Mouse (Mus musculus): ENCODE measurements around the gene Prkce.

Prkce gene

DNA sequence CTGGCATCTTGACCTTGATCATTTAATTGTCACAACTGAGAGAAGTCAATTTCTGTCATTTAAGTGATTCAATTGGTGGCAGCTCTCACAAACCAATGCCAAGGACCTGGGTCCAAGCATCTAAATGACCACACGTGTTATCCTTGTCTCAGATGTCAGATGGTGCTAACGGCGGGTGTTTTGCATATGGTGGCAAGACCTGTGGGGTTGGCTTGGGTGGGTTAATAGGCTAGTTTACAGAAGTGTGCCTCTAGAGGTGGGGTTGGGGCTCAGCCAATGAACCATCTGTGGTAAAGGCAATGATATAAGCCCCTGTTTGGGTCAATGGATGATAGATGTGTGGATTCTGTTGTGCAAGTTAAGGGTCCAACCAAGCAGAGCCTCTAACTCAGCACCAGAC is 403.7 kb downstream of the Prkce start:
- no peak for DNase-seq (ENCODE audit: low spot score)

DNA sequence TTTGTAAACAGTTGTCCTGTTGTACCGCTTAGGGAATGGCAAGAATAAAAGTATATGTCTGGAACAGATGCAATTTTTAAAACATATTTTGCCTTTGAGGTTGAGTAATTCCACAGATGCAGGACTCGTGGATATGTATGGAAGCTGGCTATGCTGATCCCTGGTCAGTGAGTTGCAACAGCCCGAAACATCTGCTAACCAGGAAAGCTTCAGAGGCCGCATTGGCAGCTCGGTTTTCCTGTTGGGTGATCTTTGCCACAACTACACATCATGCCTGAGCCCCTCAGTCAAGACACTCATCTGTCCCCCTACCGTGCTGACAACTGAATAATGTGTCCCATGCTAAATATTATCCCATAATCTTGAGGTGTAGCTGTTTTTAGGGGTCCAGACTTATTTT is 404.6 kb downstream of the Prkce start:
- DNase-seq (ENCODE audit: low spot score) = no peak

DNA sequence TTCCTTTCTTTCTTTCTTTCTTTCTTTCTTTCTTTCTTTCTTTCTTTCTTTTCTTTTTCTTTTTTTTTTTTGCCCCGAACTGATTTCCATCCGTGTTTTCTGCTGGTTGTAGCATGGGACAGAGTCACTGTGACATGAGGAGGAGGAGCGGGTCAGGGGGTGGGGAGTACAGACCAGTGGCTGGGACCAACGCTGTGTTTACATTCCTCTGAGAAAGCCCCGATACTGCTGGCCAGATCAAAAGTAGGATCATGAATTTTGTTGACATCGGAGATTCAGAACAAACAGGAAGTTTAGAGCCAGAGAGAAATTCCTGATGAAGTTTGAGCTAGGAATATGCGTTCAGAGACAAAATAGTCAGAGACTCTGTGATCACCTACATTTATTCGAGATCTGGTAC is 405.0 kb downstream of the Prkce start:
- no peak for DNase-seq (ENCODE audit: low spot score)

DNA sequence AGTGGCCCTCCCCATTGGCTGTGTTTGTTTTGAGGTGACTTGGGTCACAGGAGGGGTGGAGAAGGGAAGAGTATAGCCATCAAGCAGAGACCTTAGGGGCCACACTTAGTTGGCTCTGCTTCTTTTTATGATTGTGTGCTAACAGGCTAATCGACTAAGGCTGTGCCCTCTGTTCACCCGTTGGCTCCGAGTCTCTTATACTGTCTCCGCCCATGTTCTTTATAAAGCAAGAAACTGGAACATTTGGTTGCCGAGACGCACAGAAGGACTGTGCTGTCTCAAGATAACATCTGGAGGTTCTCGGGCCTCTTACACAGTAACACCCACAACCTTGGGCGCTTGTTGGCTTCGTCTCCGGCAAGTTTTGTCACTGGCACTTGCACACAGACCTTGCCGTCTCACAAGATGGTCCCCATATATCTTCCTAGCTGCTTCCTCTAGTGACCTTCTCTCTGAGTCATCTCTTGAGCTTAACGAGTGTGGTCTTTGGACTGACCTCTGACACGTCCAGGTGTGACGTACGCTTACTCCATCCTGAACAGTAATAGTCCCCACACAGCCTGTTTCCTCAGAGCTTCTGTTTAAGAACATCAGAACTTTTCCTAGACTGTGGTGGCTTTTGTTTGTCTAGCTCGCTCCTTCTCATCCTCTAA is 406.1 kb downstream of the Prkce start:
- no peak for DNase-seq (ENCODE audit: low spot score)

DNA sequence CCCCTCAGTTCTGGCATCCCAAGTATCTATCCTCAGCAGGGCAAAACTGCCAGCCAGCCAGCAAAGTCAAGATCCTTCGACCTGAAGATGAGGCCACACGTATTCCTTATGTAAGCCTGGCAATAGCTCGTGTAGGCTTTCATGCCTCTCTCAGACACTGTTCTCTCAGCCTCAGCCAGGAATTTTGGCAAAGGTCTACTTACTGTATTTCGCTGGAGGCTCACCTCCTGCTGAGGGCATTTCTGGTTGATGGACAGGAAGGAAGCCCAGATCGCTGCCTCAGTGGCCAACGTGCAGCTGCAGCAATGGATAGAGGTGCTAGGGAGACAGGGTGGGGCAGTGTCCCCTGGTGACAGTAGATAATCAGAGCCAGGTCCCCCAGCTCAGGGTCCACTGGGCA is 413.1 kb downstream of the Prkce start:
- DNase-seq (ENCODE audit: low spot score) = no peak

DNA sequence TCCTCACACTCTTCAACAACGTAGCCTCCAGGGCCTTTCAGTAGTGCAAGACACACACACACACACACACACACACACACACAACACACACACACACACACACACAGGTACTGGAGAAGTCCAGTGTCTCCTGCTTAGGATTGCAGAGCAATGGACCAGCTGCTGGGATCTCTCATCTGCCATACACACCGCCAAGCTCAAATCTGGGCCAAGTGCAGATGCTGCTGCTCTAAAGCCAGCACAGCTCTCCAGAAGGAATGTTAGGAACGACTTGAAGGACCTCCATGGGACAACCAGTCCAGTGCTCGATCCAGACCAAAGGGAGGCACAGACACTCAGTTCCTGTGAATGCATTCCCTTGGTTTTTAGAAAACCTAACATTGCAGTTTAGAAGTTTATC is 414.8 kb downstream of the Prkce start:
- no peak for DNase-seq (ENCODE audit: low spot score)

DNA sequence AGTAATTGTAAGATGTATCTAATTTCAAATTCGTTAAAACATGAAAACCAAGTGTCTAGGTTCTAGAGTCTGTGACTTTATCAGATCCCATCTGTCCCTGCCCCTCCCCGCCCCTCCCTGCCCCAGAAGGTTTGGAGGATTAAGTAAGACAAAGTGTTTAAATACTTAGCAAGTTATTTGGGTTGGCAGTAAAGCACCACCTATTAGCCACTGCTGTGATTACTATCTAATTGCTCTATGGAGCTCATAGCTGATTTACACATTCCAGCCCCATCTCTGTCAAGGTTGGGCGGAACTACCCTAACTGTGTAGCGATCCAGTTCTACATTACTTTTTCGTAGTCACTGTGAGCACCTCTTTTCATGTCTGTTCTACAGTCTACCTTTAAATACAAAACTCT is 418.9 kb downstream of the Prkce start:
- no peak for DNase-seq (ENCODE audit: low spot score)

DNA sequence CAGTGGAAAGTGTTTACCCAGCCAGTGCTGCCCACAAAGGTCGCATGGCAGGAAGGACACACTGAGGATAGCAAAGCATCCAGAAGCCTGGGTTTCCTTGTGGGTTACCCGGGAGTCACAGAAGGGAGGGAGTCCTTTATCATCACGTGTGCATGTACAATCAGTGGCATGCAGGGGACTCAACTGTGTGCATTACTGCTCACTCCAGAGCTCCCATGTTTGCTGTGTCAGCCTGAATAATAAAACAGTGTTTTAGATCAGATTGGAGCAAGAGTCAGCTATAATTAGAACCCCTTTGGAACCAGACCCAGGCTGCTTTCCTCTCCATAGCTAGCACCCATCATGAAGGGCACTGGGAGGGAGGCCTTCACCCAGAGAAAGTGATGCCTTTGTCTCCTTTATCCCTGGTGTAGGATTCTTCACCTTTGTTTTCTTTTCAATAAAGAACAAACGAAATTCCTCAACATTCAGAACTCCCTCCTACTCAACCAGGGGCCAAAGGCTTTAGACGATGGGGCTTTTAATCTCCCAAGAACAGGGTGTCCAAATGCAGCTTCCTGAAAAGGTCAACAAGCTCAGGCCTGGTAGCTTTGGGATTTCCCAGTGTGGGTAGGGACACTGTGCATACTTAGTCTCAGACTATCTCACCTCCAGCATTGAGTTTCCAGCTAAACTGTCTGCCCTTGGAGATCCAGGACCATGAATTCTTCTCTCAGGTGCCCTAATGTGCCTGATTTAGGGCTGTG is 421.3 kb downstream of the Prkce start:
- DNase-seq (ENCODE audit: low spot score) = no peak

DNA sequence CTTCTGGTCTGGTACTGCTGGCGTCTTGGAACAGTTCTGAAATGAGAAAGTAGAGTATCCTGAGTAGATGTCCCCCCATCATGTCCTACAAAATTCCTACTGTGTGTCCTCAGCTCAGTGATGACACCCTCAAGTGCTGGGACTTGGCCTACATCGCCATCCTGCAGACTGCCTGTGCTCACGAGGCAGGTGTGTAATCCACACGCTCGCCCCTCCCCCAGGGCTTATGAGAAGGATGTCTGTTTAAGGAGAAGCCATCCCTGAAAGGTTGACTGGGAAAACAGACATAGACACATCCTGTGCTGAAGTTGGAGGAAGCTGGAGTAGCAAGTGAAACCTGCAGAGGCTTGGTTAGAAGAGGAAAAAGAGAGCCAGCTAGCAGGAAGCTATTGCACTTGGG is 422.1 kb downstream of the Prkce start:
- DNase-seq (ENCODE audit: low spot score) = no peak

DNA sequence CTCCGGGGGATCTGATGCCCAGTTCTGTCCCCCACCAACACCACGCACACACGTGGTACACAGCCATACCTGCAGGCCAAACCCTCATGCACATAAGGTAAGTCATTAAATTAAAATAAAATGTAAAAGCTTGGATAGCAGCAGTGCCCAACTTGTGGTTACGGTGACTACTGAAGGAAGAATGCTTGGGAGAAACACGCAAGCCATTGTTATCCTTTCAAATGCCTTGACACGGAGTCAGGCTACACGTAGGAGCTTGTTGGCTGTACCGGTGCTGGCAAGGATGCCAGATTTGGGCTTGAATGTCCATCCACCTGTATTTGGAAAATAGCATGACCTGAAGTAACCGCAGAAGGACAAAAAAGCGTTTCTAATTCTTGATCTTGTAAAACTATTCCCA is 423.7 kb downstream of the Prkce start:
- DNase-seq (ENCODE audit: low spot score) = no peak

DNA sequence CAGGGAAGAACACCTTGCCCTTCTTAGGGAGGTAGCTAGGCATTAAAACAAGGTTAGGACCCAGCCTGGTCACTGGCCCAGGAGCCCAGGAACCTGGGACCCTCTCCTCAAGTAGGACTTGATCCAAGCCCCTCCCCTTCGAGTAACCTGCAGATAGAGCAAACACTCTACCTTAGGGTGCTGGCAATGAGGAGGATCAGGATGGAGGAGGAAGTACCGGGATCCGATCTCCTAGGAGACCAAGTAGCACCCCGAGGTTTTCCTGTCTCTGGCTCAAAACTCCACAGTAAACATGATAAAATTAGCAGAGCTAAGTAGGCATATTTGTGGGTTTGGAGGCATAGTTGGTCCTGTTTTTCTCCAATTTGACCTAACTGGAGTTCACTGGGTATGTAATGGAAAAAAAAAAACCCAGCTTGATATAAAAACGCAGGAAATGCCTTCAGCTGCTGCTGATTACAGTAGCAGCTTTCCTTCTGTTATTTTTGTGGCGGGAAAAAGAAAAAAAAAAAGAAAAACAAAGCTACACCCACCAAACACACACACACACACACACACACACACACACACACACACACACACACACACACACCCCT is 425.5 kb downstream of the Prkce start:
- DNase-seq (ENCODE audit: low spot score) = no peak

DNA sequence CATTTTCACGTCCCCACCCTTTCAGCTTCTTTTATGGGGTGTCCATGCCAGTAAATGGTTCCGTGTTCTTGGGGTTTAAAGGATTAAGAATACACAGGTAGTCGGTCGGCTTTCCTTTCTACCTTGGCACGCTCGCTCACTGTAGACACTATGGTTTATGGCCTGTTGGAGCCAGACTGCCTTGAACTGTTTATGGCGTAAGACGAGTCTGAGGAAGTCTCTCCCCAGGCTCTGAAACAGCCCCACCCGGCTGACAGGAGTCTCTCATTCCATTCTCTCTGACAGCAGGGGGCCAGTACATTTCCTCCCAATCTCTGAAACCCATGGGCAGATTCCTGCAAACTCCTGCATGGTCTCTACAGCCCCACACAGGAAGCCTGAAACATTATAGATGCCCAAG is 427.9 kb downstream of the Prkce start:
- DNase-seq (ENCODE audit: low spot score) = no peak

DNA sequence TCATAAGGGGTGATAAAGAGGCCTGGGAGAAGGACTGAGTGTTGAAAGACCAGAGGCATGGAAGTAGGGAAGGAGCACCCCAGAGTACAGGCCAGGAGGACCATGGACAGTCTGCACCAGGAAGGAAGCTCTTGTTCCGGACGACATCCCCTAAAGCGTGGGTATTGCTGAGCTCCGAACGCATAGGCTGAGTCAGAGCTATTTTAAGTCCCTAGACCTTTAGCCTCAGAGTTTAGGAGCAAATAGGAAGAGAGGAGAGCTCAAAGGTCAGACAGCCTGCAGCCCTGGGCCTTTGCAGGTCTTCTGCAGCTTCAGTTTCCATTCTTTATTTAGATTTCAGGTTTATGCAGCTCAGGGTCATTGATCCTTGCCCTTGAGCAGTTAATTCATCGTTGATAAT is 433.5 kb downstream of the Prkce start:
- DNase-seq (ENCODE audit: low spot score) = no peak

DNA sequence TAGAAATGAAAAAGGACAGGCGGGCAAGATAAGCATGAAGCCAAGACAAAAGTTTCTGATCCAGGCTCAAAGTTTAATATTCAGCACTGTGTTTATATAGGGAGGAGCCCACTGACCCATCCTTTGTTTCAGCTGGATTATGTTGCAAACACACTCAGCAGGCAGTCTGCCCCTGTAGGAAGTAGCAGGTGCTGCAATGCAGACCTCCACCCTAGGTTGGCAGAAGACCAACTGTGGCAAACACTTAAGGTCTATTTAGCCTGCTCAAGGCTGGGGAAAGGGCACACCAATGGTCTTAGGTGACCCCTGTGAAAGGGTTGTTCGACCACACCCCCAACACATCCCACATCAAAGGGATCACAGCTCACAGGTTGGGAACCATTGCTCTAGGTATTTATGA is 434.3 kb downstream of the Prkce start:
- DNase-seq (ENCODE audit: low spot score) = no peak

DNA sequence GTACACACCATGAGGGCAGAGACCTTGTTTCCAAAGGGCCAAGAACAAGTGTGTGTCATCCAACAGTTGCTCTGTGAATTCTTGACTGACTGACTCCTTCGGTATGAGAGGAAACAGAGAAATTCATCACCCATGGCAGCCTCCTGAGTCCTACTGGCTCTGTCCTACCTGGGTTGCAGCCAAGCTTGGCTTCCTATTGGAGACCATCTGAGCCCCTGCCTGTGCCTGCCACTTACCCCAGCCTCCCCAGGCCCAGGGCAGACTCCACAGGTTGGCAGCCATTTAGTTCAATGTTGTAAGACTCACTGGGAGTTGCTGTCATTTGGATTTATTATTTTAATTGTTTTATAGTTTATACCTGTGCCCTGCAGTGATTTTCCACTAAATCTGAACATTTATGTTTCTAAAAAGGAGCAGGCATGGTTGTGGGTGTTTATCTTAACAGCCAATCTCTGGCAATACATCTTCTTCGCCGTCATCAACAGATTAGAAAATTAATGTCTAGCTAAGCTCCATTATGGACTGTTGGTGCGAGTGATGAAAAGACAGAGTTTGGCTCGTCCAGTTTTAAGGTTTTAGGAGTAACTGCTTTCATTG is 436.4 kb downstream of the Prkce start:
- DNase-seq (ENCODE audit: low spot score) = no peak

DNA sequence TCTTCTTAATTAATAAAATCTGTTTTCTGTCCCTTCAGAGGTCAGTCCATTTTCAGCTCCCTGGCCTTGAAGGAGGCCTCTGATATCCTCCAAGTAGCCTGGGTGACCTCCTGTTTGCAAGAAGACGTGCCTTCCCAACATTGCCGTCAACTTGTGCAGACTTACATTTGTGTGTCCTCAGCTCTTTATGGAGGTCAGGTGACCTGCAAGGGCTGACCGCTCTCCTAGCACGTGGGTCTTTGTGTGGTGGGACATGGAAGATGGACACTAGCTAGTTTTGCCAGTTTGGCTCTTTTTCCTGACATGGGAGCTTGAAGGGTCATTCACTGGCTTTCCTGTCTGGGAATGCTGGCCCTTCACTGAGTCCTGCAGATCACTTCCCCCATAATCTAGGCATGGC is 440.4 kb downstream of the Prkce start:
- no peak for DNase-seq (ENCODE audit: low spot score)

DNA sequence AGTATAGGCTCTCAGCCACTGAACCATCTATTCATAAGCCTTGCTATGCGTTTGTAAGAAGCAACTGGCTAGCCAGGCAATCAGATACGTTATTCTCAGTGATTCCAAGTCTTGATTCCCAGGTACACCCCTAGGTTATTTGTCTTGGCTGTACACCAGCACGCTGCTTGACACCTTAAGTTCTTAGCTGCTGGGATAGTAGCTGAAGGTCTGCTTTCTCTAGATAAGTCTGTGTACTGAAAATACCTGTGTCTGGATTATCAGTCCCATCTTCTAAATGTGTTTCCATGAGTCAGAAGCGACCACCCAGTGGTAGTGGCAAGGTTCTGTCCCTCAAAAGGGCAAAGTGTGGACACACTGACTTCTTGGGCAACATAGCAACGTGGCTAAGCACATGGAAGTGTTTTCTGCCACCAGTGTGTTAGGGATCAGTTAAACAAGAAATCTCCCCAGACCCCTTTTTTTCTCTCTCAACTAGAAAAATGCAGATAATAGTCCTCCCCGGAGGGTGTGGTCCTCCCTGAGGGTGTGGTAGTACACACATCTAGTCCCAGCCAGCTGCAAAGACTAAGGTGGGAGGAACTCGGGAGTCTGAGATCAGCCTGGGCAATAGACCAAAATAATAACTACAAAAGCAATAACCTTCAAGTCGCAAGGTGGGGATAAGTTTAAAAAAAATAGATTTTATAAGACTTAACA is 442.8 kb downstream of the Prkce start:
- DNase-seq (ENCODE audit: low spot score) = no peak

DNA sequence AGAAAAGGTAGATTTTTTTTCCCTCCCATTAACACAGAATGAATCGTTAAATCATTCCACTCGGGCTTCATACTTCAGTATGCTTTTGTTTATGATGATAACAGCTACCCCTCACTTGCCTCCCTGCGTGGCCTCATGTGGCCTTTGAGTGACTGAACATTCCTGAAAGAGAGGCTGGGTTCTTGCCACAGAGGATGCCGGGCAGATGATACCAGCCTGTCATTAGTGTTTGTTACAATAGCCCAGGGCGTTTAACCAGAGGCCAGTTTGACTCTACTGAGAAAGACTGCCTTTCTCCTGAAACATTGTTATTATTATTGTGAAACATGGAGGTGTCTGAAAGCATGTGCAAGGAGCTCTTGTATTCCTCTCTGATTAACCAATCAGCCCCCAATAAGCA is 444.2 kb downstream of the Prkce start:
- no peak for DNase-seq (ENCODE audit: low spot score)

DNA sequence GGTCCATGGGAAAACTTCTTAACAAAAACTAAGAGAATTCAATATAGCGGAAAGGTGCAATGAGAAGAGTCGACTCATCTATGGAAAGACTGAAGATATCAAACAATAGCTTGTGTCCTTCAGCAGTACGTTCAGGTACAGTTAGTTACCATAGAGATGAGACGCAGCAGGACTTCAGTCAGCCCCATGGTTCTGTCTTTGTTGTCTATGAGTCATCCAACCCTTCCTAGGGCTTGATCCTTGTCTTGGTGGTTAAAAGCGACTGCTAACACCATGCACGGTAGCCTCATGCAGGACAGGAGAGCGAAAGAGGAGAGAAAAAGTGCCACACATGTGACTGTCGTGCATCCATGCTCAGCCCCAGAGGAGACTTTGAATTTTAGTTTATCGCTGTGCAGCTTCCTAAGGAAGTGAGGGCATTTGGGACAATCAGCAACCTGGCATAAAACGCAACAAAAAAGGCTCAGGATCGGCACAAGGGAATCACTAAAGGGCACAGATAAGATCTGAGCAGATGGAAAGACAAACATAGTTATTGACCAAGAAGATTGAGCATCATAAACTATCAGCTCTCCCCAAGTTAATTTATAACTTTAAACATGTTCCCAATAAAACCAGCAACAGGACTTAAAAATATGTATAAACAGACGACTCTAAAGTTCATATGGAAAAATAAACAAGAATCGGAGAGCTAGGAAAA is 448.2 kb downstream of the Prkce start:
- no peak for DNase-seq (ENCODE audit: low spot score)

DNA sequence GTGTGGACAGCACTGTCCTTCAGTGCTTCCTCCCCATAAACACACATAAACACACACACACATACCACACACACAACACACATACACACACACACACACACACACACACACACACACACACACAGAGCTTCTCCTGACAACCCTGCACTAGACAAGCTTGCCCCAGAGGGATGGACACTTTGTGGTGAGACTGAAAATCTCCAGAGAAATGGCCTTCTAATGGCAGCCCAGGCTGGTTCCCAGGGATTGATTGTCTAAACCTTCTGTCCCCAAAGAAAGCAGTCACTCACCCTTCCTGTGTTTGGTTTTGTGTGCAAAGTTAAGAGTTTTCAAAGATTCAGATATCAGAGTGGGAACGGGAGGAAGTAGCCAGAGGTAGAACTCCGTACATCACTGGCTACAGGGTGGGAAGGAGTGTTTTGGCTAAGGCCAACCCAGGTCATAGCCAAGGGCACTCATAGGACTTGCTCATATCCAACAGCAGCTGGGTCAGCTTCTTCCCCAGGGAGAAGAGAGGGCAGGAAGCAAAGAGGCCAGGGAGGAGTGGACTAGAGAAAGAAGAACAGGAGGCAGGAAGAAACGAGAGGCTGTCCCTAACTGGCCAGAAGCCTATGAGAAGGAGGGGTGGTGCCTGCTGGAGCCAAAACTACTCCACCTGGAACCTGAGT is 450.1 kb downstream of the Prkce start:
- no peak for DNase-seq (ENCODE audit: low spot score)

DNA sequence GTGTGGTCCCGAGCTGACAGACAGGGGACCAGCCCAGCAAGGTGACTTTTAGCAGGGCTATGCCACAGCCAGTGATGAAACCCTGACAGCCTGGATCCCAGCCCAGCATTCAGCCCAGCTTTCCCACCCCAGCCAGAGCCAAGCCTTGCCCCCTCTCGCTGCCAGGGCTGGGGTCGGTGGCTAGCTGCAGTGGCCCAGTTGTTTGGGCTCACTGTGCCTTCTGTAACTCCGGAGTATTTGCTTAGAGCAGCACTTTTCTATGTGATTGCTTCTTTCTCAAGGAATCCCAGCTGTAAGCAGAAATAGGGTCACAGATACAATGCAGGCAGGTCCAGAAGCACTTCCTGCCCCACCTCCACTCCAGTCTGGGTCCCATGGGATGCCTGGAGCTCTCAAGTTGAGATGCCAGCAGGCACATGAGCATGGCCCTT is 450.9 kb downstream of the Prkce start:
- DNase-seq (ENCODE audit: low spot score) = no peak

Measured in MN1 (cell line).